Mouse (Mus musculus) embryonic facial prominence, embryonic 15.5 days (tissue): ENCODE measurements around the gene Cd22. TPM values are rescaled to one million over a fixed set of nuclear protein-coding genes. Genes with fewer than 3 reads are reported as not detected.
"Not testable (repeated sequence)": the region's sequence is repeated elsewhere in the genome, so short reads cannot be mapped to it uniquely, and the experiment has no call there.

Source experiments
- ATAC-seq: fragments of 200-750 bp; cut with Nextera tagmentation; 2 replicates; pipeline ENCODE4 v1.8.0; 2017; ENCODE audit warnings: low read depth, moderate TSS enrichment; ENCODE audit not compliant: insufficient number of reproducible peaks, low FRiP score, low TSS enrichment
- H3K27ac ChIP-seq: fragments of 300-500 bp; sonication (generic); replicated peaks from 2 replicates; pipeline ENCODE4 v1.5.1; 2015; ENCODE audit warnings: mild to moderate bottlenecking, inconsistent platforms
- H3K27me3 ChIP-seq: fragments of 300-500 bp; sonication (generic); 2 replicates; pipeline ENCODE4 v1.6.1; 2015; ENCODE audit warnings: inconsistent platforms
- H3K36me3 ChIP-seq: fragments of 300-500 bp; sonication (generic); 2 replicates; pipeline ENCODE4 v1.6.1; 2015; ENCODE audit warnings: mild to moderate bottlenecking, inconsistent platforms
- H3K4me1 ChIP-seq: fragments of 300-500 bp; sonication (generic); 2 replicates; pipeline ENCODE4 v1.6.1; 2015; ENCODE audit warnings: inconsistent platforms
- H3K4me2 ChIP-seq: fragments of 300-500 bp; sonication (generic); replicated peaks from 2 replicates; pipeline ENCODE4 v1.6.1; 2015; ENCODE audit warnings: mild to moderate bottlenecking, inconsistent platforms
- H3K4me3 ChIP-seq: fragments of 300-500 bp; sonication (generic); replicated peaks from 2 replicates; pipeline ENCODE4 v1.5.1; 2015; ENCODE audit warnings: mild to moderate bottlenecking, inconsistent platforms
- H3K9ac ChIP-seq: fragments of 300-500 bp; sonication (generic); 2 replicates; pipeline ENCODE4 v1.6.1; 2015; ENCODE audit warnings: inconsistent platforms
- H3K9me3 ChIP-seq: fragments of 300-500 bp; sonication (generic); replicated peaks from 2 replicates; pipeline ENCODE4 v1.6.1; 2016; ENCODE audit warnings: inconsistent platforms
- WGBS: fragments of 180-500 bp; shearing (Covaris S2); methylation state at CpG from one replicate; pipeline ENCODE4 v1.1.7; 2015; 5-methylcytosine and 5-hydroxymethylcytosine counted together
- polyA plus RNA-seq: library from polyadenylated mRNA; unstranded; fragments of >200 nt; fragmentation: Nextera tagmentation; extraction: Ambion mirVana; gene quantifications from 2 replicates; pipeline ENCODE4 v1.2.1, GENCODE M21; 2015

Gene Cd22
- 0.11 and 0.20 TPM in 2 replicates for polyA plus RNA-seq

DNA sequence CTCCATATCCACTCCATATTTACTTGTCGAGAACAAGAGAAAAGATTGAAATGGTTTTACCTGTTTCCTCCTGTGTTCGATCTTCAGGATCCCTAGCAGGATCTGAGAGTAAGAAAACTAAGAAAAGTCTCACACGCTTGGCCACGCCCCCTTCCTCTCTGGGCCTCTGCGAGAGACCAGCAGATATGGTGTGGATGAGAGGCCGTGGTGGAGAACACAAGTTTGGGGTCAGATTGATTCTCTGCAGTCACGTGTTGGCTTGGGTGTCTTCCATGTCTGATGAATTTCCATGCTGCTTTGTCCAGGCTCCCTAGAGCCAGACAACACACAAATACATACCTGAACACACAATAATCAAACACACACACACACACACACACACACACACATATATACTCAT, at the start of gene Cd22:
Gene Cd22, minus strand, starts transcription at position 167 of the 400 bp plus-strand sequence.
- ATAC-seq: no peak
- WGBS: 60% methylated on average over 7 of the region's 7 CpGs

DNA sequence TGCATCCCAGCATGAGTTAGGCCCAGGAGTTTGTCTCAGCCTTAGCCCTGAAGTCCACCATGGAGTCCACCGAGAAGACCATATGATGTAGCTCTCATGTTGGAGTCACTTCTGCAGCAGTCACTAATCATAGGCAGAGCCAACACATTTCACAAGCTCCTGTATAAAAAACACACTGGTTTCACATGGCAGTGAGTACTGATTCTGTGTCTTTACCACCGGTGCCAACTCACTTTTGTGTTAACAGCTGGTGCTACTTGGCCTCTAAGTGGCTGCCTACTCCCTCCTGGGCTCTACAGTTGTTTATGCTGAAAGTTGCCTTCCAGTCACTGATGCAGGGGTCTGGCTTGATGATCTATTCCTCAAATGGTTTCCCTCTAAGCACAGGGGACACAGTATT, 44.4 kb upstream of the Cd22 start, which contains the start of gene Hamp2:
Gene Hamp2, minus strand, starts transcription at position 101 of the 400 bp plus-strand sequence.
- not testable (repeated sequence) for H3K9ac ChIP-seq, H3K36me3 ChIP-seq, H3K4me3 ChIP-seq, H3K4me1 ChIP-seq, H3K4me2 ChIP-seq, H3K27me3 ChIP-seq, H3K27ac ChIP-seq, ATAC-seq, H3K9me3 ChIP-seq
- 58% methylated on average over 2 of the region's 2 CpGs for WGBS

More for the DNA sequence above, at the start of gene Cd22:
- Histone ChIP-seq H3K36me3 (no peaks in the 10 kb centered on the region), H3K9ac (no peak within 1 kb of the TSS), H3K27ac (no peak within 1 kb of the TSS), H3K9me3 (no peaks in the 10 kb centered on the region), H3K4me2 (no peak within 1 kb of the TSS), H3K4me1 (no peaks in the 10 kb centered on the region), H3K4me3 (no peak within 1 kb of the TSS), H3K27me3 (no peaks in the 10 kb centered on the region)

DNA sequence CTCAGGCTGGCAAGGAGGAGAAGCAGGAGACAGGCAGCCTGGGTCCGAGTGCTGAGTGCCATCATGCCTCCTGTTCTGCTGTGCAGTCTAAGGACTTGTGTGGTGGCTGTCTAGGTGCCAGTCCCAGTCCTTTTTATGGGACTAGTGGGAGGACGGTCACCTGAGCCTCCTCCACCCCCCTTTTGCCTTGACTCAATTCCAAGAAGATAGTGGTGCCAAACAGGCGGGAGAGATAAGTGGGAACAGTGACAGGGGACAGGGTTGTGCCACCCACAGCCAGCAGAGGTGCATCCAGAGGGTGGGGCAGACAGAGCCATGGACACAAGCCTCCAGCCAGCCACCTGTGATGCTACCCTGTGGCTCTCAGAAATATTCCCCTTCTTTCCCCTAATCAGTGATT, 43.9 kb upstream of the Cd22 start:
- Histone ChIP-seq H3K27me3 (no peaks in the 10 kb centered on the region), H3K27ac (no peak overlapping the region), H3K9ac (no peak overlapping the region), H3K4me2 (no peak overlapping the region), H3K36me3 (no peaks in the 10 kb centered on the region), H3K4me3 (no peak overlapping the region), H3K9me3 (no peaks in the 10 kb centered on the region), H3K4me1 (no peaks in the 10 kb centered on the region)
- 60% methylated on average over 3 of the region's 3 CpGs for WGBS
- ATAC-seq: no peak

DNA sequence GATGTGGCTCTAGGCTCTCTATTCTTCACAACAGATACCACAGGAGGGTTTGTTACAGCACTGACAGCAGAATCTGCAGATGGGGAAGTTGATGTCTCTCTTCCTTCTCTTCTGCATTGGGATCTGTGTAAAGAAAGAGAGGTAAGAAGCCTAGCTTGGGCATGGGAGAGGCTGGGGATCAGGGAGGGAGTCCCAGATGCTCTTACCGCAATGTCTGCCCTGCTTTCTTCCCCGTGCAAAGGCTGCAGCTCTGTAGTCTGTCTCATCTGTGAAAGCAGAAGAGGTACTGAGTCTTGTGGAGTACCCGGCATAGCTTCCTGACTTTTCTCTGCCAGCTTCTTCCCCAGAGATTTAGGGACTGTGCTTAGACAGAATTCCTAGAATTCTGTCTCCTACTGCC, 42.3 kb upstream of the Cd22 start:
- not testable (repeated sequence) for H3K36me3 ChIP-seq, H3K27ac ChIP-seq, H3K9me3 ChIP-seq, H3K4me3 ChIP-seq, H3K4me2 ChIP-seq, H3K9ac ChIP-seq, H3K4me1 ChIP-seq, H3K27me3 ChIP-seq, ATAC-seq
- WGBS: 31% methylated on average over 3 of the region's 3 CpGs

DNA sequence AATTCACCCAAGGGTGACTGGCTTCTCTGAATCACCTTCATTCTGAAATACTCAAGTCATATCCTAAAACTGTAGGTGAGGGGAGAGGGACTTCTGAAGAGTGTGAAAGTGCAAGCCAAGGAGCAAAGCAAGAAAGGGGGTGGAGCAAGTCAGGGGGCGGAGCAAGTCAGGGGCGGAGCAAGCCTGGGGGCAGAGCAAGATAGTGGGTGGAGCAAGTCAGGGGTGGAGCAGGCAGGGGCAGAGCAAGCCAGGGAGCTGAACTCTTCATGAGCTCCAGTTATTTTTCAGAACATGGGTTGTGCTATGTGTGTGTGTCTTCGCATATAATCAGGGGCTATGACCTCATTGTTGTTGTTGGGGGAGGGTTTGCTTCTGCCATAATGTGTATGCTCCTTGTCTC, 40.1 kb upstream of the Cd22 start:
- no peak overlapping the region for H3K9ac ChIP-seq
- no peak overlapping the region for H3K27ac ChIP-seq
- no peak overlapping the region for H3K4me3 ChIP-seq
- H3K4me1 ChIP-seq: no peaks in the 10 kb centered on the region
- H3K9me3 ChIP-seq: no peaks in the 10 kb centered on the region
- ATAC-seq: no peak
- no peaks in the 10 kb centered on the region for H3K27me3 ChIP-seq
- H3K4me2 ChIP-seq: no peak overlapping the region
- no peaks in the 10 kb centered on the region for H3K36me3 ChIP-seq
- 59% methylated on average over 3 of the region's 3 CpGs for WGBS

DNA sequence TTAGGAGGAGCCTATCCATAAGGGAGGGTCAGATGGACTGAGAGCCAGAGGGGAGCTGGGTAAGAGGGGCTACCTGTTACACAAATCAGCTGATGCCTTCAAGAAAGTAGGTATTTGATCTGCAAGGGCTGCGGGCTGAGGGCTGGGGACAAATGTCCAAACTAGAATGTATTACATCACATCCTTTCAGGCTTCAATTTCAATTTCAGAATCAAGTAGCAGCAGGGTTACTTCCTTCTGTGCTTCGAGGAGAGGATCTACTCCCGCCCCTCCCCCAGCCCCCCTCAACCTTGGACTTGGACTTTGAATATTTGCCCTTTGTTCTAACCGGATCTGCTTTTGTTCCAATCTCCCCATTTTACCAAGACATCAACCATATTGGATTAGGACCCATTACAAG, 37.1 kb upstream of the Cd22 start:
- no peak overlapping the region for H3K4me2 ChIP-seq
- no peak overlapping the region for H3K4me3 ChIP-seq
- H3K9ac ChIP-seq: no peak overlapping the region
- no peaks in the 10 kb centered on the region for H3K27me3 ChIP-seq
- H3K36me3 ChIP-seq: no peaks in the 10 kb centered on the region
- H3K9me3 ChIP-seq: no peaks in the 10 kb centered on the region
- WGBS: 44% methylated on average over 4 of the region's 4 CpGs
- no peak for ATAC-seq
- H3K27ac ChIP-seq: no peak overlapping the region
- H3K4me1 ChIP-seq: peaks cover 5% of the 10 kb centered on the region; the same call in 1 of the 2 replicates

DNA sequence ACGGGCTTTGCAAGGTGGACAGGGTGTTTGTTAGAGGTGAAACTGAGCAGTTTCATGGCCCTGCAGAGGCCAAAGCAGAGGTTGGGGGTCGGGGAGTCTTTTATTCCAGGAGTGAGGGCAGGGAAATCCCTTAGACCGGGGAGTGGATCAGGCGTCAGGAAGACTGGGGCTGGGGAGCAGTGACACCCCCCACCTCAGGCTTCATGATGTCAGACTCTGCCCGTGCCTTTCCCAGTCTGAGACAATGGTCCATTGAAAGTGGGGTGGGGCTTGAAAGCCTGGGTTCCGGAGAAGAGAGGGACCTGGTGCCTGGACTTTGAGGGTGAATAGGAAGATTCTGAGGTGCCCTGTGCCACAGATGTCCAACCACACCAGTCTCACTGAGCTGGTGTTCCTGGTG, 36.6 kb upstream of the Cd22 start:
- Histone ChIP-seq H3K4me1 (peaks cover 5% of the 10 kb centered on the region; the same call in 1 of the 2 replicates), H3K9me3 (no peaks in the 10 kb centered on the region), H3K27me3 (no peaks in the 10 kb centered on the region), H3K36me3 (no peaks in the 10 kb centered on the region), H3K4me2 (no peak overlapping the region), H3K27ac (no peak overlapping the region), H3K9ac (no peak overlapping the region), H3K4me3 (no peak overlapping the region)
- 24% methylated on average over 6 of the region's 6 CpGs for WGBS
- no peak for ATAC-seq

DNA sequence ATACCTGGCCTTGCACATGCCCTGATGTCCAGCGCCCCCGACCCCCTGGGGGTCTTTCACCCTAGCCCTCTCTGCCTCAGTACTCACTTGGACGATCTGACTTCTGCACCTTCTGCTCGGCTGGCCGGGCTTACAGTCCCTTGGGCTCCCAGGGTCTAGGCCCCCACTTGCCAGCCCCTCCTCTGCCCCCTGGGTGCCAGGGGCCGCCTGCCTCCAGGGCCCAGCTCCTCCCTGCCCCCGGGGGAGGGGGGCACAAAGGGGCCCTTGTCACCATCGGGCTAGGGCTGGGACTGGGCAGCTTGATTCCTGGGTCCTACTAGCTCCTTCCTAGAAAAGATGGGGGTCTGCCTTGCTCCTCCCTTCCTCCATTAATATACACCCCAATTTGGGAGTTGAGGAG, 34.6 kb upstream of the Cd22 start, which contains the start of gene Mag:
Gene Mag, minus strand, starts transcription at position 142 of the 400 bp plus-strand sequence.
- Histone ChIP-seq H3K36me3 (no peaks in the 10 kb centered on the region), H3K4me1 (peaks cover 5% of the 10 kb centered on the region; the same call in 1 of the 2 replicates), H3K4me3 (no peak within 1 kb of the TSS), H3K9ac (no peak within 1 kb of the TSS), H3K27ac (no peak within 1 kb of the TSS), H3K9me3 (no peaks in the 10 kb centered on the region), H3K4me2 (no peak within 1 kb of the TSS), H3K27me3 (no peaks in the 10 kb centered on the region)
- ATAC-seq: no peak
- WGBS: 63% methylated on average over 8 of the region's 8 CpGs

DNA sequence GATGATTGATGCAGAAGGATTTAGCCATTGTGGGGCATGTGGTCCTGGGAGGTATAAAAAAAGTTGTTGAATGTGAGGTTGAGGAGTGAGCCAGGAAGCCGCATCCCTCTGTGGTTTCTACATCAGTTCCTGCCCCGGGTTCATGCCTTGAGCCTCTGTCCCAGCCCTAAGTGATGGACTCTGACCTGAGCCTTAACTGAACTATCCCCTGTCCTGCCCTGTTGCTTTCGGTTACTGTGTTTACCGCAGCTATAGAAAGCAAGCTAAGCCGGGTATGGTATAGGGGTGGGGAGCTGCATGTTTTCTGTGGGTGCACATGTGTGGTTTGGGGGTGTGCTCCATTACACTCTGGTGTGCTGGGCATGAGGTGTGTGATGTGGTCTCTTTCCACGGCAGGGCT, 29.6 kb upstream of the Cd22 start:
- Histone ChIP-seq H3K27ac (no peak overlapping the region), H3K27me3 (no peaks in the 10 kb centered on the region), H3K4me1 (peaks cover 17% of the 10 kb centered on the region; the same call in 1 of the 2 replicates), H3K9me3 (no peaks in the 10 kb centered on the region), H3K4me2 (no peak overlapping the region), H3K9ac (no peak overlapping the region), H3K36me3 (no peaks in the 10 kb centered on the region), H3K4me3 (no peak overlapping the region)
- ATAC-seq: peak; percentile 49; the same call in 1 of the 2 replicates
- 68% methylated on average over 6 of the region's 6 CpGs for WGBS

DNA sequence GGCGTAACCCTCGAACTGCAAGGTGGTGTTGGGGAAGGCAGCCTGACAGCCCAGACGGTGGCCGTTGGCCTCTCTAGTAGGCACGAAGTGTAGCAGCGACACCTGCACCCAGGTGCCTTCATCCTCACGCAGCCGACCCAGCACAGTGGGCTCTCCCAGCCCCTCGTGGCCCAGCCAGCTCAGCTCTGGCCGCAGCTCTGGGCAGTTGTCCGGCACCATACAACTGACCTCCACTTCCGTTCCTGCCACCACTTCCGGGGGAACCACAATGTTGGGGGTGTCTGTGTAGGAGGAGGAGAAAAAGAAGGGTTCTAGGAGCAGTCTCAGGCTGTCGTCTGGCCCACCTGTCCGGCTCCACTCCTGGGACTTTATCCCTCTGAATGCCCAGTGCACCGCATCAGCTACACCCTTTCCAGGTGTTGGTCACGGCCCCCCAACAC, 28.9 kb upstream of the Cd22 start:
- ATAC-seq: 0 out of 2 replicates have a peak, but pooled peaks have one; percentile 3
- no peaks in the 10 kb centered on the region for H3K9me3 ChIP-seq
- WGBS: 28% methylated on average over 17 of the region's 17 CpGs
- no peaks in the 10 kb centered on the region for H3K36me3 ChIP-seq
- H3K27me3 ChIP-seq: no peaks in the 10 kb centered on the region
- H3K4me1 ChIP-seq: peaks cover 17% of the 10 kb centered on the region; the same call in 1 of the 2 replicates
- H3K9ac ChIP-seq: no peak overlapping the region
- no peak overlapping the region for H3K27ac ChIP-seq
- peak overlapping the region; percentile 54 for H3K4me2 ChIP-seq
- peak overlapping the region; percentile 27 for H3K4me3 ChIP-seq

DNA sequence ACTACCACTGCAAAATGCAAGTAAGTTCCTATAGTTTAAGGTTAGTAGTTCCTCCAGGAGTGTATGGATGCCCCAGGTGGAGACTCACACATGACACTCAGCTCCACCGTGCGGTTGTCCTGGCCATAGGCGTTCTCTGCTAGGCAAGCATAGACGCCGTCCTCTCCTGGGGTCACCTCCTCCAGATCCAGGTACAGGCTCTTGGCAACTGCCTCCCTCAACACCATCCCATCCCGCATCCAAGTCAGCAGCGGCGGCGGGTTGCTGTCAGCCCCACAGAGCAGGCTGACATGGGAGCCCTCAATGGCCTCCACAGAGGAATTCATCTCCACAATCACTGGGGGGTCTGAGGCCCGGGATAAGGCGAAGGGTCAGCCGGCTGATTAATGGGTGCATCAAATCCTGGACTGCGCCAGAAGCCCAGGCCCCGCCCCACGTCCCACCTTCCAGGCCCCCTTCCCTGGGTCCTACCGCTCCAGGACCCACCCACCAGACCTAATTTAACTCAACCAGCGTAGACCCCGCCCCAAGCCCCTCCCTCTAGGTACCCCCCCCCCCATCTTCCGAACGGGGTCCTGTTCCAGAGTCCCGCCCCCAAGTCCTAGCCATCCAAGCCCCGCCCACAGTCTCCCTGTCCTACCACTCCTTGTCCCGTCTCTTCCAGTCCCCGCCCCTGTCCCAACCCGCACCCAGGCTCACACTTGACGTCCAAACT, 28.3 kb upstream of the Cd22 start:
- Histone ChIP-seq H3K27ac (no peak overlapping the region), H3K4me3 (peak overlapping the region; percentile 27), H3K27me3 (no peaks in the 10 kb centered on the region), H3K36me3 (no peaks in the 10 kb centered on the region), H3K9me3 (no peaks in the 10 kb centered on the region), H3K4me1 (peaks cover 17% of the 10 kb centered on the region; the same call in 1 of the 2 replicates), H3K9ac (no peak overlapping the region), H3K4me2 (peak overlapping the region; percentile 54)
- peak; percentile 58 for ATAC-seq
- WGBS: 2% methylated on average over 23 of the region's 26 CpGs

DNA sequence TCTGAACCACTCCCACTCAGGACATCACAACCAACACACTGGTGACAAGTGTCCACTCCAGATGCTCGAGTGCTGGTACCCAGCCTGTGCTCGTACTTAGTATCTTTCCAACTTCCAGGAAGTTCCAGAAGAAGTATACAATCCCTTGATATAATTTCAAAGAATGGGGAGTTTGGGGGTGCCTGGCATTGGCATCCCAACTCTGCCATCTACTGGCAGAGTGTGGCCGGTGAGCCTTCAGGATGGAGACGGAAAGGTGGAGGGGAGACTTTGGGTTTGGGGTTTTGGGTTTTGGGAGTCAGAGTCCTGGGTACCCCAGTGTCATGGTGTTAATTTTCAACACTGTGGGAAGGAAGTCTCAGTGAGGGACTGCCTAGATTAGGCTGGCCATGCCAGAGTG, 23.9 kb upstream of the Cd22 start:
- H3K9me3 ChIP-seq: no peaks in the 10 kb centered on the region
- 52% methylated on average over 4 of the region's 4 CpGs for WGBS
- no peak overlapping the region for H3K9ac ChIP-seq
- no peaks in the 10 kb centered on the region for H3K36me3 ChIP-seq
- H3K27ac ChIP-seq: no peak overlapping the region
- H3K4me2 ChIP-seq: no peak overlapping the region
- H3K27me3 ChIP-seq: no peaks in the 10 kb centered on the region
- no peak overlapping the region for H3K4me3 ChIP-seq
- no peak for ATAC-seq
- H3K4me1 ChIP-seq: peaks cover 16% of the 10 kb centered on the region; the same call in 1 of the 2 replicates
